Mouse (Mus musculus) gastrocnemius, adult 8-10 months (tissue): Measurements from ENCODE around the gene Adh6b. TPM values are rescaled to one million over a fixed set of nuclear protein-coding genes. Genes with fewer than 3 reads are reported as not detected.

Experiments
- DNase-seq, 2 experiments: peaks; one replicate each; pipeline ENCODE4 v3.0.0; 2022; ENCODE audit warnings: low spot score in 2 of 2
- total RNA-seq, 4 experiments: library from RNA; stranded (reverse); gene quantifications; 2 replicates each; pipeline ENCODE4 v1.2.4; 2022

Gene Adh6b
- under 1 TPM in 1 of 4 experiments, not detected in 3; 0.16 TPM for total RNA-seq

DNA sequence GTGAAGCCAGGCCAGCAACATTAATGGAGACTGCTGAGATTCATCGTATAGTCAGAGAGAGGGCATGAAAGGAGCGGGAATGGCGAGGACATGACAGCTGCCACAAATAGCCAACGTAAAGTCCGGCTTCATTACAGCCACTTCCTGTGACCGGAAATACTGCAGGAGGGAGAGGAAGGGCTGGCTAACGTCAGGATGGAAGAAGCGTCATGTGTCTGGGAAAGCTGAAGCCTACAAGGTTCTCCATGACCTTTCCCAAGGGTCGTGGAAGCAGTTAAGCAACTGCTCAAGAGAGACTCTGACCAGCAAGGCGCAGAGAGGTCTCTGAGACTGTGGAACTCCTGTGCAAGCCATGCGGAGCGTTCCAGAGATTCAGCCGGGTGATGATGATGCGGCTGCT, at the start of gene Adh6b:
Adh6b (plus strand) TSS at position 305 of the 400 bp plus-strand sequence.
- no peak for DNase-seq

GRCm38 (mm10) chr3:138293298-138293895, 48.2 kb upstream of the Adh6b start:
- no peak for DNase-seq

DNA sequence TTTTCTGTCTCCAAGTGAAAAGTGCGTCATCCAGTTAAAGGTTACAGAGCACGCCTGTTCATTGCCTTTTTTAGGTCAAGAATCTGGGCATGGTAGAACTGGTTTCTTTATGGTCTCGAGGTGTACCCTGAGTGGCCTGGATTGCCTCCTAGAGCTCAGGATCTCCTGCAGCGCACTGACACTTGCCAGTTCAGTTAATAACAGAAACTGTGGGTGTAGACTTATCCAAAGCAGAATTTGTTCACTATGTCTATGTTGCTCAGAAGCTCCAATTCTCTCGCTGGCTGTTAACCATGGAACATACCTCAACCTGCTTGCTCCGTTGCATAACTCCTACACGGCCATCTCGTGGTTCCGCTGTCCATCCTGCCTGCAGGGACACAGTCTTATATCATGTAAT, 41.4 kb upstream of the Adh6b start:
- DNase-seq, result no peak

DNA sequence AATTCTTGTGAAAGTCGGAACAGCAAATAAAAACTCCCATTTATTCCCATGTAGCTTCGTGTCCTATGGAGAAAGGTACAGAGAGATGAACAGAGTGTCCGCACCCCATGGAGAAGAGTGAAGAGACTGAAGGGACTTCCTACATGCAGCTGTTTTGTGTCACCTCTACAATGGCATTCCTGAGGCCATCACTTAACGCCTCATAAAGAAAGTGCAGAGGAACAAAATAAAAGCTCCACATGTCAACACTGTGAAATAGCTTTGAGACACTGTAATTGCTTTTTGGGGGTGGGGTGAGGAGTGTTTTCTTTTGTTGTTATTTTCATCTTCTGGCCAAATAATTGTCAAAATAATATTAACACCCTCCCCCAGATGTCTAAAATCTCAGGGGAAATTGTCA, 38.9 kb upstream of the Adh6b start:
- no peak for DNase-seq

DNA sequence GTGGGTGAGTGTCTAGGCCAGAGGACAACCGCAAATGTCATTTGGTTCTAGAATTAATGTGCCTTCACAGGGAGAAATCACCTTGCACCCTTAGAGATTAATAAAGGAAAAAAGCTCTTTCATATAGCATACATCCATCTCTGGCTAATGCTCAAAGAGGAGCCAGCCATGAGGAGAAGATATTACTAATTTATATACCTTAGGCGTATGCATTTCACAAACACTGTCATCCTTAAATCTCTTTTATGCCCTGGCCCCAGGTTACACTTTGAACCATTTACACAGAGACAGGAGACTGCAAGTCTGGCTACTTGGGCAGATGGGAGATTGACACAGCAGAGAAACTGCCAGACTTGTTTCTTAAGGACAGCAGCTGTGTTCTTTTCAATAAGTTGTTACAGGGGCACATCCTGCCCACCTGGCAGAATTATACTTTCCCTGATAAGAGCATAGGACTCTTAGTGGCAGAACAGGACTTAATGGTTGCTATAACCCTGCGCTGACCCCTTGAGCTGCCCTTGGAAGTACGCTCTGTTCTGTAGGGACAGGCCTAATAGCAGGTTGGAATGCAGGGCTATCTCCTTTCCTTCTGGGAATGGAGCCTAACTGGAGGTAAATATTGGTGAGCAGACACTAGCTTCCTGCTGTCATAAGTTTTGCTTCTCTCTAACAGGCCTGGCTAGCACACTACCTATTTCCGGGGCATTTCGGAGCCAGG, 37.6 kb upstream of the Adh6b start:
- peak; percentile 20 to 24 for DNase-seq

DNA sequence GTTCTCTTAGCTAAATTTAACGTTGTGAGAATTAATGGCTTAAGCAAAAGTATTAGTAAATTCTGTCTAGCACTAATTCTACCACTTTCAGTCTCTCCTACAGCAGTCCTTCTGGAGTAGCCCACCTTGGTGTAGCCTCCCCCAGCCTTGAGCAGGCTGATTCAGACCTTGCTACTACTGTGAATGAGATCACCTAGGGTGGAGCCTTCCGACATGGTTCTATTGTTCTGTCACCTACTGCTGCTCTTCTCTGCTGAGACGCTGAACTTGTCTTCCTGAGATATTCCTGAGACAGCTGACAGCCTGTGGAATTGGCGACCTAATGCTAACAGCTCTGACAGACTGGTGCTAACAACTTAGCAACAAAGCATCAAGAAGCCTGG, 37.1 kb upstream of the Adh6b start:
- DNase-seq, result no peak

GRCm38 (mm10) chr3:138305486-138306289, 35.9 kb upstream of the Adh6b start:
- no peak for DNase-seq

GRCm38 (mm10) chr3:138306290-138306683, 35.3 kb upstream of the Adh6b start:
- no peak for DNase-seq

- no peak for DNase-seq
Observed at GRCm38 (mm10) chr3:138309910-138310309, 31.7 kb upstream of the Adh6b start.

- no peak for DNase-seq
Observed at GRCm38 (mm10) chr3:138311015-138311414, 30.6 kb upstream of the Adh6b start.

- no peak for DNase-seq
Observed at GRCm38 (mm10) chr3:138312965-138313364, 28.6 kb upstream of the Adh6b start, which contains the start of gene Adh6a. Adh6a (plus strand) TSS chr3:138313286.

- no peak for DNase-seq
Observed at GRCm38 (mm10) chr3:138316908-138317472, 24.6 kb upstream of the Adh6b start.

DNA sequence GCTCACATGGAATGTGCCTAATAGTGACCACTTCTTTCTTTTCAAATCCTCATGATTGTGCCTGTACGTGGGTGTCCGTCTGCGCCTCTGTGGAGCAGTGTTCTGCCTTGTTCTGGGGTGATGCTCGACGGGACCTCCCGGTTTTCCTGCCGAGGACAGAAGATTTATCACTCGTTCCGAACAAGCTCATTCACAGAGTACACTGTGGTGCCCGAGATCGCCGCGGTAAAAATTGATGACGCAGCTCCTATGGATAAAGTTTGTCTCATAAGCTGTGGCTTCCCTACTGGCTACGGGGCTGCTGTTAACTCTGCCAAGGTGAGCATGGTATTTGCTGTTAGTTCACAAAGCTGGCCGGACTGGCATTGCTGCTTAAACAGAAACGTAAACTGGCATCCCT, 16.6 kb upstream of the Adh6b start:
- no peak for DNase-seq

- no peak for DNase-seq
Observed at GRCm38 (mm10) chr3:138325466-138325865, 16.1 kb upstream of the Adh6b start.

DNA sequence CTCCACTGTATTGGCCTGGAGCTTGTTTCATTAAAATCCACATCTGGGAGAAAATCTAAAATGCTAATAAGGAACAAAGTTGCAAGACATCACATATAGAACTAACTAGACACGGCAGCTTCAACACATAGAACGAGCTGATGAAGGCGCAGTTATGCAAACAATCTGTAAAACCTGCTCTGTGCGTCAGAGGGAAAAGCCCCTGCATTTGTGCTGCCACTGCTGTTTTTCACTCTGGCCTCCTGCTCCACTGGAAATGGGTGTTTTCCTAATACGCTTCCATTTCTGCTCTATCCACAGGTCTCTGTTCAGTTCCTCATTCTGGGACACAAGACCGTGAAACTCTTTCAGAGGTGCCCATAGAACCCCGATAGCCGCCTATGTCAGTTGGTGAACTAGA, 7.7 kb upstream of the Adh6b start:
- no peak for DNase-seq

DNA sequence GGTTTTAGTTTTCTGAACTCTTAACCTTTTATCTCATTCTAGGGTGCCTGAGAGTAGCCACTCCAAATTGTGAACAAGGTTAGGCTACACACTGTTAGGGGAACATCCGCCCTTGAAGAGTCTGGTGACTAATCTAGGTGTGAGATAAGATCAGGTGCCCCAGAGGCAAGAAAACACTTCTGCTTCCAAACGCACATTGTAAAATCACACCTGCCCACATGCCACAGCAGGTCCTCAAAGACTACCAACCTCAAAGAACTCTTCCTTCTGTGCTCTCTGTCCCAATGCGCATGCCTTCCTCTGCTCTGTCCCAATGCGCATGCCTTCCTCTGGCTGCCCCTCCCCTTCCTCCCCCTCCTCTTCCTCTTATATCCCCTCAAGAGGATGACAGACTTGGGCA, 7.3 kb upstream of the Adh6b start:
- DNase-seq, result no peak

GRCm38 (mm10) chr3:138335566-138335965, 6.0 kb upstream of the Adh6b start:
- DNase-seq, result no peak

GRCm38 (mm10) chr3:138336104-138336754, 5.3 kb upstream of the Adh6b start:
- no peak for DNase-seq

GRCm38 (mm10) chr3:138347041-138347440, 5.5 kb downstream of the Adh6b start:
- DNase-seq, result no peak

GRCm38 (mm10) chr3:138352012-138352809, 10.6 kb downstream of the Adh6b start:
- DNase-seq, result no peak

DNA sequence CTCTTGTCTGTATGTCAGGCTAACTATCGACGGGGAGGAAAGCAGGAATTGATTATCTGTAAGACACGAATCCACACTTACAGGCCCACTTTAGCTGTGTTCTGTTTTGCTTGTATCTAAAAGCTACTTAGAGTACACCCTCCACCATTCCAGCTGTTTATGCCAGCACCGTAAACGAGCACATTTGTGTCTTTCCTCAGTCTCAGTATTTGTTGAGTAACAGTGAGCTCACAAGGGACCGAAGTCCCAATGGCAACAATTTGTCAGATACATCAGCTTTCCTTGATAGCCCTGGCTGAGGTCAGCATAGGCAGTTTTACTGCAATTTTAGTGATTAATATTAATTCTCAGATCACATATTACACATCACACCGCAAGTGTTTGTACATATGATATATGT, 17.3 kb downstream of the Adh6b start:
- DNase-seq, result no peak
